Mouse (Mus musculus): ENCODE measurements around the gene Pikfyve.

Pikfyve gene

DNA sequence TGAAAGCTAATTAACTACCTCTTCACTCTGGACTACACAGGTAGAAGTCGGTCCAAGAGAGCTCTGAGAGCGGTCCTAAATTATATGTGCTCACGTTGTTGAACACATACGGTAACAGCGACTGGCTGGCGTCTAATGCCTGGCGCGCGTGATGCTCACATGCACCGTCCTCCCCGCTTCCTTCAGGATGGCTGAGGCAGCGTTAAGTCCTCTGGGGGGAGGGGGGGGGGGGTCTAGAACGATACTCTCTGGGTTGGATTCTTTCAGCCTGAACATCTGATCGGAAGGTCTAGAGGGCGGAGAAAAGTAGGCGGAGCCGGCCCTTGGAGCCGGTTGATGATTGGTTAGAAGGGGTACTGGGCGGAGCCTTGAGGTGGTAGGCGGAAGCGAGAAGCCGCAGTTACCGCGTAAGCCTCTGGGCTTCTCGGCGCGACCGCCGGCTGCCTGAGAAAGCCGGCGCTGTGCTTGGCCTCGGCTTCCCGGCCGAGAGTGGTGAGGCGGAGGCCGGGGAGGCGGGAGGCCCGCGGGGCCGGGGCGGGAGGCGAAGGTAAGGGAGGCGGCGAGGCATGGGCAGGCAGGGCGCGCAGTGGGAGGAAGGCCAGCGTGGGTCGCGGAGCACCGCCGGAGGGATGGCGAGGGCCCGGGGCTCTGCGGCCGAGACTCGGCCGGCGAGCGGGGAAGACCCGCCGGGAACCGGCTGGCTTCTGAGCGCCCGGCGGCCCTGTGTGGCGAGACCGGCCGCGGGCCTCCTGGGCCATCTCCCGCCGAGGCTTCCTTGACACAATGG lies at the start of gene Pikfyve, which contains the start of gene Idh1:
Gene Pikfyve, plus strand, starts transcription at position 397 of the 787 bp plus-strand sequence.
Gene Idh1, minus strand, starts transcription at position 214 of the 787 bp plus-strand sequence.
- peak; percentile 99 for DNase-seq

DNA sequence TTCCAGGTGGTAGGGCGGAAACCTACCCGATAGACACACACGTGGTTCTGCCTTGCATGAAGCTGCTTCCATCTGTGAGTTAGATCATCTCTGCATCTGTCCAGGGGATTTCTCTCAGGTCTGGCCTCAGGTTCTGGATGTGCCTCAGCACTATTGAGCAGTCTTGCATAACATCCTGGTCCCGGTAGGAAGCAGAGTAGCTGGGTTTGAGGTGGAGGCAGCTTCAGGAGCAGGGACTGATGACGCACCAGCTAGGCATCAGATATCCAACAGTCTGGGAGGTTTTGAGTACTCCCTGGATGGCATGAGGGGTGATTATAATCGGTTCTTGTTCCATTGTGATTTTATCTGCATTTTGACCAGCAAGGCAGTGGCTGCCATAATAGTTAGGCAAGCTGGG lies 48.9 kb upstream of the Pikfyve start:
- DNase-seq, result no peak

- DNase-seq, result peak; percentile 73
Observed at GRCm38 (mm10) chr1:65144783-65145182, 41.7 kb upstream of the Pikfyve start.

- DNase-seq, result peak; percentile 47
Observed at GRCm38 (mm10) chr1:65146601-65147000, 39.9 kb upstream of the Pikfyve start.

- DNase-seq, result peak; percentile 82
Observed at GRCm38 (mm10) chr1:65147326-65147725, 39.2 kb upstream of the Pikfyve start.

GRCm38 (mm10) chr1:65147971-65148370 lies 38.5 kb upstream of the Pikfyve start:
- DNase-seq, result no peak

DNA sequence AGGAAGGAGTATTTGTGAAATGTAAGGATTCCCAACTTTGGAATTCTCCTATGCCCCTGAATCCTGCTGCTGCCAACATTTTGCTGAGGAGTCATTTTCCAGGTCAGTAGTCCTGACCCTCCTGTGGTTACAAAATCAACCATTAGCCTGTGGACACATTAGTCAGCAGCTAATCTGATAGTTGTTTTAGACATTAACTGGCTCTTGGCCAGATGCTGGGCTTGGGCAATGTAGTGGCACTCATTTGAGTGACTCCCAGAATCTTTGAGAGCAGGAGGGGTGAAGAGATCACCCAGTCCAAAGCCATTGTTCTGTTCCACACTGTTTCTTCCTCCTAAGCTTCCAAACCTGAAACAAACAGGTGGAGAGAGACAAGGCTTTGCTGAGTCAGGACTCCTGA lies 31.7 kb upstream of the Pikfyve start:
- peak; percentile 94 for DNase-seq

DNA sequence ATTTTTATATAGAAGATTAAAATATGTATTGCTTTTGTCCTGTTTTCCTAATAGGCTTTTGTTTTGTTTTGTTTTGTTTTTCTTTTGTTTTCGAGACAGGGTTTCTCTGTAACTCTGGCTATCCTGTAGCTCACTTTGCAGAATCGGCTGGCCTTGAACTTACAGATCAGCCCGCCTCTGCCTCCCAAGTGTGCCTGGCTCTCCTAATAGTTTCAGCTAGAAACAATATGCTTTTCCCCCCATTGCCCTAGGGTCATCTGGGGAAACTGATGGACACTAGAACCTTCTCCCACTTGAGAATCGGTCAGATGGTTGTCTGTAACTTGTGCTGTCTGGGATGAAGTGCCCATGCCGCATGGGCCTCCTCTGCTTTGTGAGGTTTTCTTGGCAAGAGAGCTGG lies 30.4 kb upstream of the Pikfyve start:
- DNase-seq, result no peak

GRCm38 (mm10) chr1:65162210-65162609 lies 24.3 kb upstream of the Pikfyve start:
- DNase-seq, result no peak

- DNase-seq, result peak; percentile 79
Observed at GRCm38 (mm10) chr1:65167496-65167895, 19.0 kb upstream of the Pikfyve start.

- no peak for DNase-seq
Observed at GRCm38 (mm10) chr1:65169536-65169935, 16.9 kb upstream of the Pikfyve start.

DNA sequence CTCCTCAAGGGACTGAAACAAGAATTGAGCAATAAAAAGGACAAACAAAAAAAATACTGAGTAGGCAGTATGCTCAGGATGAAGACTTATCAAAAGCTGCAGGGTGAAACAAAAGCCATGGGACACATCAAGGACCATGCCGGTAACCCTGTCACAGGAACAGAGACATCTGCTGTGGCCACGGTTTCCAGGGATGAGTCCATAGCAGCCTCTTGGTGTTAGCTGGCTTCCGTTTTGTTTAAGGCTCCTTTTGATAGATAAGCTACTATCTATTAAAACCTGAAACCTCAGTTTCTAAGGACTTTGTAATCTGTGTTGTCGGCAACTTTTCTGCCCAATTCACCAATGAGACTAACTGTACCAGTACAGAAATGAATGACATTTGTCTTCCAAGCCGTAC lies 16.5 kb upstream of the Pikfyve start:
- no peak for DNase-seq

- no peak for DNase-seq
Observed at GRCm38 (mm10) chr1:65171579-65171978, 14.9 kb upstream of the Pikfyve start.

- DNase-seq, result no peak
Observed at GRCm38 (mm10) chr1:65173716-65174115, 12.8 kb upstream of the Pikfyve start.

- DNase-seq, result no peak
Observed at GRCm38 (mm10) chr1:65176171-65176570, 10.3 kb upstream of the Pikfyve start.

- peak; percentile 59 for DNase-seq
Observed at GRCm38 (mm10) chr1:65176912-65177311, 9.6 kb upstream of the Pikfyve start.

GRCm38 (mm10) chr1:65177452-65177851 lies 9.0 kb upstream of the Pikfyve start:
- no peak for DNase-seq

- peak; percentile 99 for DNase-seq
Observed at GRCm38 (mm10) chr1:65178126-65178901, 8.2 kb upstream of the Pikfyve start.

DNA sequence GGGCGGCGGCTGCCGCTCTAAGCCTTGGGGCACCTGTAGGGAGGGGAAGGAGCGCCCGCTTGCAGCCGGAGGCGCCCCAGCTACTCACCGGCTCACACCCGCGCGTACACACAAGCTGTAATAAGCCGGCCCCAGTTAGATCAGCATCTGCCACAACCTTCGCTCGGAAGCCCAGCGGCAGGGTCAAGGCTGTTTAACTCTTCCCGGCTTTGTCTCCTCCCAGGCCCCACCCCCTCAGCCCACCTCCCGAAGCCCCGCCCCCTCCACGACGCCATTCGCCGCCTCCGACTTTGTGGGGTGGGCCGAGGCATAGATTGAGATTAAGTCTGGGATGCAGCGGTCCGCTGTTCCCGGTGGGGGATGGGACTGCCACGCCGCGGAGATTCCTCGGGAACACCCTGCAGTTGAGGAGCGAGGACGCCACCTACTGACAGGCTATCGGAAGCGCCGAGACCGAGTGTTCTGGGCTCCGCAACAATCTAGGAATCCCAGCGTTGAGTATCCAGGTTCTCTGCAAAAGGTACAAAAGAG lies 7.5 kb upstream of the Pikfyve start:
- DNase-seq, result peak; percentile 99

- peak; percentile 87 for DNase-seq
Observed at GRCm38 (mm10) chr1:65179634-65180249, 6.7 kb upstream of the Pikfyve start.

- no peak for DNase-seq
Observed at GRCm38 (mm10) chr1:65181459-65181858, 5.0 kb upstream of the Pikfyve start.

GRCm38 (mm10) chr1:65183994-65184393 lies 2.5 kb upstream of the Pikfyve start:
- DNase-seq, result no peak

GRCm38 (mm10) chr1:65185011-65185410 lies 1.5 kb upstream of the Pikfyve start:
- no peak for DNase-seq

Measured in kidney, adult 9 months (tissue).